In the genomic region with DNA sequence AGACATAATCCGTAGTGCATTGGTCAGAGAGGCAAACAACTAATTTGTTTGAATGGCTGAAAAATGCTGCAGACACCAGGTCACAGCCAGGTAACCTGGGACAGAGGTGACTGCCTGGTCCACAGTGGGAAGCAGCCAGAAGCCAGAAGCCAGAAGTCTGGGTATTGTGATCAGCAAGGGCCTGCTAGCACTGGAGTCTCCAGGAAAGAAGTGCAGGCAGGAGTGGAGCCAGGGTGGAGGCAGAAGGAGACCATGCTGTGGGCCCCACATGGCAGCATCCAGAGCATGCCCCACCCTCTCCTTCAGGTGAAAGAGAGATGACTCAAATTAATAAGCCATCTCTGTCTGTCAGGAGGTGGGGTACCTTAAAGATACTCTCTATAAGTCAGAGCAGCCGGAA, we compare ENCODE assay signal across 28 mouse cellular contexts.
"Had no signal": no experiment of that assay in that cellular context is flagged by ENCODE, and none has a peak within 500 bp of the region (broad histone marks: within the 10 kb centered on the region; RNA-seq: fewer than 3 reads in every experiment).

No protein-coding gene starts in this region.

- H3K4me2 ChIP-seq: heart, embryonic 12.5 days; hindbrain, embryonic 12.5 days; hindbrain, embryonic 14.5 days; intestine, embryonic 15.5 days; limb, embryonic 12.5 days; liver, embryonic 11.5 days; liver, embryonic 13.5 days; liver, embryonic 15.5 days had no signal

- H3K9me3 ChIP-seq: heart, embryonic 10.5 days; hindbrain, embryonic 10.5 days; hindbrain, embryonic 12.5 days; intestine, embryonic 15.5 days; limb, embryonic 10.5 days; liver, embryonic 13.5 days; liver, embryonic 15.5 days had no signal

- H3K27ac ChIP-seq: gastrocnemius, adult 2 months; heart, adult 2 months; heart, embryonic 10.5 days; hindbrain, embryonic 10.5 days; hindbrain, embryonic 12.5 days; hindbrain, embryonic 14.5 days; intestine, embryonic 15.5 days; limb, embryonic 10.5 days; limb, embryonic 12.5 days; liver, embryonic 13.5 days; liver, embryonic 15.5 days had no signal

- H3K36me3 ChIP-seq: heart, embryonic 10.5 days; heart, embryonic 12.5 days; intestine, embryonic 15.5 days; limb, embryonic 10.5 days; limb, embryonic 12.5 days; liver, embryonic 13.5 days; liver, embryonic 15.5 days had no signal

- H3K27me3 ChIP-seq: heart, embryonic 12.5 days; hindbrain, embryonic 12.5 days; intestine, embryonic 15.5 days; limb, embryonic 12.5 days had no signal

- H3K4me3 ChIP-seq: gastrocnemius, adult 2 months; heart, adult 2 months; heart, embryonic 10.5 days; heart, embryonic 12.5 days; hindbrain, embryonic 10.5 days; hindbrain, embryonic 12.5 days; intestine, embryonic 15.5 days; limb, embryonic 10.5 days; limb, embryonic 12.5 days; liver, embryonic 13.5 days; liver, embryonic 15.5 days had no signal

- H3K9ac ChIP-seq: heart, embryonic 12.5 days; hindbrain, embryonic 12.5 days; hindbrain, embryonic 14.5 days; intestine, embryonic 15.5 days; limb, embryonic 12.5 days; liver, embryonic 13.5 days; liver, embryonic 15.5 days; liver, postnatal 0 days had no signal

- DNase-seq: gastrocnemius, adult 2 months; gastrocnemius, postnatal 10 days; gastrocnemius, postnatal 25 days; heart, adult 2 months; heart, postnatal 10 days; heart, postnatal 4 days; kidney, adult 18-20 months; kidney, adult 8-10 months; kidney, postnatal 10 days; kidney, postnatal 25 days; kidney, postnatal 4 days; layer of hippocampus, adult 9-11 months; liver; liver, embryonic 13.5 days; liver, postnatal 0 days had no signal

- ATAC-seq: hindbrain, embryonic 16.5 days; inflammation-experienced regulatory T-cells, adult 6 months; intestine, postnatal 0 days; liver, postnatal 0 days had no signal

- H3K4me1 ChIP-seq: hindbrain, embryonic 12.5 days; intestine, embryonic 15.5 days; limb, embryonic 12.5 days; liver, embryonic 13.5 days; liver, embryonic 15.5 days had no signal
